Mouse (Mus musculus): Measurements from ENCODE around the gene Ccdc125. TPM values are rescaled to one million over a fixed set of nuclear protein-coding genes. Genes with fewer than 3 reads are reported as not detected.

Gene Ccdc125
- total and polyA plus RNA-seq, 3 experiments: 0.13 to 0.59 TPM; not detected in 1

- no peak overlapping the region for H3K4me2 ChIP-seq (ENCODE audit: insufficient read depth, low read depth, poor library complexity, severe bottlenecking)
- peaks cover 9 to 27% of the 10 kb centered on the region in 2 experiments for H3K36me3 ChIP-seq (replicated peaks in 1 of 2; ENCODE audit: control insufficient read depth in 1 of 2, insufficient read depth in 1 of 2, low read length in 1 of 2)
- H3K27me3 ChIP-seq (replicated peaks): no peaks in the 10 kb centered on the region
- in situ Hi-C loops (cut with MboI; ENCODE audit: low pct_ligation_motif_present, low pct_unique_long_range_greater_than_20kb, low sequenced_read_pairs): no loop called here
- no peak overlapping the region for H3K9ac ChIP-seq (ENCODE audit: insufficient read depth, low read depth)
- peaks cover 26% of the 10 kb centered on the region for H3K79me2 ChIP-seq (replicated peaks; ENCODE audit: control insufficient read depth, extremely low read depth, insufficient read depth, poor library complexity, severe bottlenecking)
- no peaks in the 10 kb centered on the region for H3K9me3 ChIP-seq (replicated peaks; ENCODE audit: low read length)
- dilution Hi-C loops (cut with MboI; ENCODE audit: extremely low pct_ligation_motif_present, extremely low pct_unique_long_range_greater_than_20kb, low sequenced_read_pairs): no loop called here
- H3K27ac ChIP-seq (ENCODE audit: insufficient read depth, low read depth): no peak overlapping the region
- peaks cover 0 to 14% of the 10 kb centered on the region in 2 experiments; a peak in 2 of 4 replicates for H3K4me1 ChIP-seq (ENCODE audit: control insufficient read depth in 1 of 2, insufficient read depth in 2 of 2)
- TF ChIP-seq MAX (IDR thresholded peaks at IDR 0.05; ENCODE audit: low read length) (no peak), TBP (conservative IDR thresholded peaks at IDR 0.05; ENCODE audit: low read depth, low read length) (peak; percentile 87), ZNF384 (IDR thresholded peaks at IDR 0.05; ENCODE audit: low read depth, low read length) (0 out of 2 replicates have a peak, but pooled peaks have one; percentile 40)
- DNase-seq (ENCODE audit: extremely low read depth): no peak
- no peak overlapping the region for H3K4me3 ChIP-seq (replicated peaks in 1 of 3; ENCODE audit: low read depth in 2 of 3, low read length in 2 of 3, poor library complexity in 1 of 3)
Measured at GRCm38 (mm10) chr13:100732756-100733155, 63.2 kb downstream of the Ccdc125 start.

GRCm38 (mm10) chr13:100742831-100743230, 73.3 kb downstream of the Ccdc125 start:
- Histone ChIP-seq H3K4me2 (ENCODE audit: insufficient read depth, low read depth, poor library complexity, severe bottlenecking) (no peak overlapping the region), H3K9ac (ENCODE audit: insufficient read depth, low read depth) (no peak overlapping the region), H3K79me2 (replicated peaks; ENCODE audit: control insufficient read depth, extremely low read depth, insufficient read depth, poor library complexity, severe bottlenecking) (peaks cover 20% of the 10 kb centered on the region), H3K27me3 (replicated peaks) (no peaks in the 10 kb centered on the region), H3K4me1 (ENCODE audit: control insufficient read depth in 1 of 2, insufficient read depth in 2 of 2) (peaks cover 6 to 22% of the 10 kb centered on the region in 2 experiments), H3K36me3 (replicated peaks in 1 of 2; ENCODE audit: control insufficient read depth in 1 of 2, insufficient read depth in 1 of 2, low read length in 1 of 2) (peaks cover 7 to 25% of the 10 kb centered on the region in 2 experiments), H3K4me3 (replicated peaks in 1 of 3; ENCODE audit: low read depth in 2 of 3, low read length in 2 of 3, poor library complexity in 1 of 3) (no peak overlapping the region), H3K27ac (ENCODE audit: insufficient read depth, low read depth) (no peak overlapping the region), H3K9me3 (replicated peaks; ENCODE audit: low read length) (no peaks in the 10 kb centered on the region)
- dilution Hi-C loops (cut with MboI; ENCODE audit: extremely low pct_ligation_motif_present, extremely low pct_unique_long_range_greater_than_20kb, low sequenced_read_pairs): no loop called here
- in situ Hi-C loops (cut with MboI; ENCODE audit: low pct_ligation_motif_present, low pct_unique_long_range_greater_than_20kb, low sequenced_read_pairs): no loop called here
- DNase-seq (ENCODE audit: extremely low read depth): no peak
- no peak for TF ChIP-seq NRF1 (IDR thresholded peaks at IDR 0.05; ENCODE audit: low read depth, low read length)
- no peak for TF ChIP-seq USF1 (IDR thresholded peaks at IDR 0.05; ENCODE audit: low read depth, low read length)
- TF ChIP-seq E2F4 (IDR thresholded peaks at IDR 0.05; ENCODE audit: insufficient replicate concordance, low read depth, low read length): no peak
- no peak for TF ChIP-seq USF2 (conservative IDR thresholded peaks at IDR 0.05; ENCODE audit: low read depth, low read length)
- TF ChIP-seq SMC3 (IDR thresholded peaks at IDR 0.05; ENCODE audit: low read depth, low read length): no peak
- TF ChIP-seq GABPA (IDR thresholded peaks at IDR 0.05; ENCODE audit: insufficient replicate concordance, low read depth, low read length): no peak
- TF ChIP-seq UBTF (IDR thresholded peaks at IDR 0.05; ENCODE audit: low read depth, low read length): no peak
- TF ChIP-seq ELF1 (IDR thresholded peaks at IDR 0.05; ENCODE audit: low read depth, low read length): no peak
- no peak for TF ChIP-seq TBP (conservative IDR thresholded peaks at IDR 0.05; ENCODE audit: low read depth, low read length)
- TF ChIP-seq ZKSCAN1 (IDR thresholded peaks at IDR 0.05; ENCODE audit: borderline replicate concordance, low read depth, low read length): no peak
- no peak for TF ChIP-seq TCF12 (IDR thresholded peaks at IDR 0.05; ENCODE audit: low read depth, low read length)
- no peak for TF ChIP-seq EP300 (IDR thresholded peaks at IDR 0.05; ENCODE audit: low read length)
- no peak for TF ChIP-seq NELFE (IDR thresholded peaks at IDR 0.05; ENCODE audit: low read depth, low read length)
- TF ChIP-seq CHD2 (IDR thresholded peaks at IDR 0.05; ENCODE audit: low read length): no peak
- TF ChIP-seq PAX5 (IDR thresholded peaks at IDR 0.05; ENCODE audit: low read length): no peak
- TF ChIP-seq MYC (IDR thresholded peaks at IDR 0.05; ENCODE audit: low read depth, low read length): no peak

Data from CH12.LX (cell line).